Mouse (Mus musculus): ENCODE measurements around the gene Kcnj12.

The Kcnj12 gene

DNA sequence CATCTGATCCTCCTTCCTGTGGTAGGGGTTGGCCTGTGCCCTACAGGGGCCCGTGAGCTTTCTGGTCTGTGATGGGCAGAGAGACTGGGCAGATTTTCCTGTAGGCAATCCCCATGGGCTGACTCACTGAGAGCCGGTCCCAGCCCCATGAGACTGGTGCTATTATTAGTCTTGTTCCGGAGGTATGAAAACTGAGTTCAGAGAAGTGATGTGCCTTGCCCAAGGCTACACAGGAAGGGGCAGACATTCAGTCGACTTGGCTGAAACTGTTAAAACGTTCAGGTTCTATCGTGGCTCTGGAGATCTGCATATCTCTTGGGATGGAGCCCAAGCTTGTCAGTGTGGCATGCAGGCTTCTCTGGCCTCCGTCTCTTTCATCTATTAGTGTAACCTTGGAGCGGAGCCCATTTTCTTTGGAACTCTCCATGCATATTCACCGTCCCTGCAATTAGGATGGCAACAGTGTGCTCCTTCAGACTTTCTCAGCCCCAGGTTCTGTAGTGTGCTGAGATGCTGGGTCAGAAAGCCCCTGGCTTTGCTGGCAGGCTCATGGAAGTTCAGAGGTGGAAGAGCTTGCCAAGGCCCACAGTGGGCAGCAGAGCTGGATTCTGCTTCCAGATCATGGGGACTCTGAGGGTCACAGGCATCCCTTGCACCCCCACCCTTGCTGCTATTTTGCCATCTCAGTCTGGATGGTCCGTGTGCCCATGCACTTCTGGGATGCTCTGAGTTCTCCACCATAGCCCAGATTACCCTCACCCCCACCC is 37.5 kb downstream of the Kcnj12 start:
- DNase-seq (ENCODE audit: low spot score): peak; percentile 20

DNA sequence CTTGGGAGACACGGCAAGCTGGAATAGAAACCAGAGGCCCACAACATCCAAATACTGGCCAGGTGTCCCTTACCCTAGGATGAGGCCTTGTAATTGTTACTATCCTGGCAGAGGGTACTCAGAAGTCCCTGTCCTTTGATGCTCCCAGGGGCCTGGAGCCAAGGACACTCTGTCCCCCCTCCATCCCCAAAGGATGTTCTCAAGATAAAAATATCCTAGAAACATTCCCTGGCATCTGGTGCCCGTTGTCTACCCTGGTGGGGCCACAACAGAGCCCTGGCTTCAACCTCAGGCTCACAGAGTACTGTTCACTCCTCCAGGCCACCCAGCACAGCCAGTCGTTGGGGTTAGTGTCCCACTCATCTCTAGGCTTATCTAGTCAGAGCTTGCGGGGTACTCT is 38.3 kb downstream of the Kcnj12 start:
- no peak for DNase-seq (ENCODE audit: low spot score)

DNA sequence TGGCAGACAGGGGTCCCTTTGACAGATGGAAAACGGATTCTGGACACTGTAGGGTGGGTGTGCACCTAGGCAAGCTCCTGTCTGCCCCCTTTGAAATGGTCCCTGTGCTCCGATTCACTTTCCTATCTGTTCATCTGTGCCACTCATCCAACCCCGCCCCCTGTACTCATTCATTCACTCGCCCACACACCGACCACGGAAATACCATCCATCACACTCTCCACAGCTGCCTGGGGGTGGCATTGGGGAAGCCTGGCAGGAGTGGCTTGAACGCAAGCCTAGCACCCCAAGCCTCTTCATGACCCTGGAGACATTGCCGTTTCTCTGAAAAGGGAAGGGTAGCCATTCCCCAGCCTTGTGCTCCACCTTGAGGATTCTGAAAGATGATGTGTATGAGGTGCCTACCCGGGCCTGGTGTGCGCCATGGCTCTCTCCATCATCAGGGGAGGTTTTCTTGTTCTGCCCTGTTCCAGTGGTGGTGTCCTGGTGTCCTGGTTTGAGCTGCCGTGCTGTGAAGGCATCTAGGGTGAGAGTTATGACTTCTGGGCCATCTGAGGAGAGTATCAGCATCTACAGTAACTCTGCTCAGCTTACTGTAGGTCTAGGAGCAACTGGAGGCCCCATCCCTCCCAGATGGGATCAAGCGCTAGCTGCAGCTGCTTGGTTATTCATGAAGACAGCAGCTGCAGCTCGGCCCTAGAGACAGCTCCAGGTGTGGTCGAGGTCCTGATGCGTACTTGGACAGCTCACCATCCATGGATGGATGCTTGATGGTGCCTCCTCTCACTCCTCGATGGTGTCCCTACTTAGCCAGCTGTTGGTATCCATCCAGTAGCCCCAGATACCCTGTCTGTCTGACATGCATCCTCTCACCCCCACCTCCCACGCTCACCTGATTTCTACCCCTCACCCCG is 40.4 kb downstream of the Kcnj12 start:
- DNase-seq (ENCODE audit: low spot score): no peak

DNA sequence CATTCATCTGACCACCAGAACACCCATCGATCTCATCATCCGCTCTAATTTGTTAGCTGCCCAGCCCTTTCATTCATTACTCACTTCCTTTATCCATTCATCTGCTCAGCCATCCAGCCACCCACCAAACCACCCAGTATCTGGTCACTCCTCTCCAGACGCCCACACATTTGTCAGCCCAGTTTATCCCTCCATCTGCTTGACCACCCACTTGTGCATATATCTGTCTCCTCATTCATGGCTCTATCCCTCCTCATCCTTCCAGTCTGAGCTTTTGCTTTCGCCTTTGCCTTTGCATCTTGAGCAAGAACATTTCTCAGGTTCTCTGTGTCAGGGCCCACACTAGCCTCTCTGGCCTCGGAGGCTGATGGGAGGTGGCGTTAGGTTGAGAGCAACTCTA is 41.1 kb downstream of the Kcnj12 start:
- no peak for DNase-seq (ENCODE audit: low spot score)

DNA sequence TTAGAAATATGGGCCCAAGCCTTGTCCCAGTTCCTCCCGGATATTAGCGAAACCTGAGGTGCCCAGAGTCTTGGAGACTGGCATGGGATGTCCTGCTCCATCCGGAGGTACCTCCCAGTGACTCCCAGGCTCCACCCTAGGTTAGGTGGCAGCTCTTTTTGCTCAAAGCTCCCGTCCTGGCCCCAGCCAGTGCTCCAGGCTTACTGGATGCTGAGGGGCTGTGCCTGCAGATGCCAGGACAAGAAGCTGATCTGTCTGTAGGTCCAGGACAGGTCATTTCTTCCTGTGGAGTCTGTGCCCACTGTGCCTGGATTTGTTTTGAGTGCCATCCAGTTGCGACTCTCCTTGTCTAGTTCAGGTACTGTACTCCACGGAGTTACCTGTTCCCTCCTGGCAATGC is 43.3 kb downstream of the Kcnj12 start:
- no peak for DNase-seq (ENCODE audit: low spot score)

DNA sequence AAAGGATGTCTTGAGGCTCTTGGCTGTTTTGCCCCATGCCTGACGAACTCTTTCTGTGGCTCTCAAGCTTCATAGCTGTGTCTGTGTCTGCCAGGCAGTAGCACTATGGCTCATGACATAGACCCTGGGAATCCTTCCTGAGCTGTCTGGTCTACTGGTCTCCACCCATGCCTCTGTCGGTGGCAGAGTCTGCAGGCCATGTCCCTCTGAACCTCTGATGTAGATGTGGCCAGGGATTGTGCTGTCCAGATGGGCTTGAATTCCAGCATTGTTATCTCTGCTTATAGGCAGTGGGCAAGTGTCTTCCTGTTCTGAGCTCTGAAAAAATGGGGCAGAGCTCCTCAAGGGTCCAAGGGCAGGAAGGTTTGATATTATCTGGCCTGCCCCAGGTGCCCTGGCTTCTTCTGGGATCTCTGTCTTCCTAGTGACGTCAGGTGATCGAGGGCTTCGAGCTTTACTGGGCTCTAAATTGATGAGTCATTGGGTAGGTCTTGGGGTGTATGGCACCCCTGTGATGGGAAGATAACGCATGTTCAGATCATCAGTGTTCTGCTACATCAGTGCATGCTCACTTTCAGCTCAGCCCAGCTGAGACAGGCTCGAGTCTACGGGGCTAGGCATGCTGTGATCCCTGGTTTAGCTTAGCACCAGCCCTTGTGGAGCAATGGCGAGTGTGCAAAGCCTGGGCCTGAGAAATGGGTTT is 44.9 kb downstream of the Kcnj12 start:
- DNase-seq (ENCODE audit: low spot score): no peak

DNA sequence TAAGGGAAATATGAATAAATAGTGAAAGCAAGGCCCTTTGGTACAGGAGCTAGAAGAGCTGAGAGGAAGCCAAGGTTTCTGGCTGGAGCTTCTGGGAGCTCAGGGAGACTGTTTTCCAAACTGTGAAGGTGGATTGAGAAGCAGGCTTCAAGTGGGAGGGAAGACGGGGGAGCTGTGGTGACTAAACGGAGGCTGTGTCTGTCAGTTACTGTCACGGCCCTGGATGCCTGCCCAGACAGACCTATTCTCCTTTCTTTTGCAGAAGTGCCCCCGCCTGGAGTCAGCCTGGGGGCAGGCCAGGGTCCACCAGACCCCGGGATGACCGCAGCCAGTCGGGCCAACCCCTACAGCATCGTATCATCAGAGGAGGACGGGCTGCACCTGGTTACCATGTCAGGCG is 46.5 kb downstream of the Kcnj12 start:
- DNase-seq (ENCODE audit: low spot score): no peak

DNA sequence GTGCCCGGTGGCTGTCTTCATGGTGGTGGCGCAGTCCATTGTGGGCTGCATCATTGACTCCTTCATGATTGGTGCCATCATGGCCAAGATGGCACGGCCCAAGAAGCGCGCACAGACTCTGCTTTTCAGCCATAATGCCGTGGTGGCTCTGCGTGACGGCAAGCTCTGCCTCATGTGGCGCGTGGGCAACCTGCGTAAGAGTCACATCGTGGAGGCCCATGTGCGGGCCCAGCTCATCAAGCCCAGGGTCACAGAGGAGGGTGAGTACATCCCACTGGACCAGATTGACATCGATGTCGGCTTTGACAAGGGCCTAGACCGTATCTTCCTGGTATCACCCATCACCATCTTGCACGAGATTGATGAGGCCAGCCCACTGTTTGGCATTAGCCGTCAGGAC is 47.3 kb downstream of the Kcnj12 start:
- DNase-seq (ENCODE audit: low spot score): no peak

DNA sequence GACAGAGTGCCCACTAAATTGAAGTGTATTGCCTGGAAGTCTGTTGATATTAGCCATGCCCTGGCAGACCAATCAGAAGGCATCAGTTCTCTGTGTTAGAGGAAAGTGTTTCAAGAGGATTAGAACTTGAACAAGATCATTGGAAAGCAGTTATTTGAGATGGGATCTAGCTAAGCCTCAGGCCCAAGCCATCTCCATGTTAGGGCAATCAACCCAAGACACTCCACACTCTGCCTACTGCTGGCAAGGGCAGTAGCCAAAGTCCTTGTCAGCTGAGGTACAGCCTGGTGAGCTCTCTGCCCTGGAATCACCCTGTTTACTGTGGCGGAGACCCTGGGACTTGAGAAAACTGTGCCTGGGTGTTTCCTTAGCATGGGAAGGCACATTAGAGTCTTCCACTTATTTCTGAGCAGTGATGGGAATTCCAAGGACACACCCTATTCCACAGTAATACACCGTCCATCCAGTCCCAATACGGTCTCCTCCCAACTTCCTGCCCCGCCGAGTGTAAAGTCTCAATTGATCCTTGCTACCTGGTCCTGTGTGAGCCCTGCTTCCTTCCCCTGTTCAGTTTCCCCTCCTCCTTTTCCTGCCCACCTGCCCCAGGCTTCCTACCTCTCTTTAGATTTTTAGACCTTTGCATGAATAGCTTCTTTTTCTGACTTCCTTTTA is 52.4 kb downstream of the Kcnj12 start:
- no peak for DNase-seq (ENCODE audit: low spot score)

DNA sequence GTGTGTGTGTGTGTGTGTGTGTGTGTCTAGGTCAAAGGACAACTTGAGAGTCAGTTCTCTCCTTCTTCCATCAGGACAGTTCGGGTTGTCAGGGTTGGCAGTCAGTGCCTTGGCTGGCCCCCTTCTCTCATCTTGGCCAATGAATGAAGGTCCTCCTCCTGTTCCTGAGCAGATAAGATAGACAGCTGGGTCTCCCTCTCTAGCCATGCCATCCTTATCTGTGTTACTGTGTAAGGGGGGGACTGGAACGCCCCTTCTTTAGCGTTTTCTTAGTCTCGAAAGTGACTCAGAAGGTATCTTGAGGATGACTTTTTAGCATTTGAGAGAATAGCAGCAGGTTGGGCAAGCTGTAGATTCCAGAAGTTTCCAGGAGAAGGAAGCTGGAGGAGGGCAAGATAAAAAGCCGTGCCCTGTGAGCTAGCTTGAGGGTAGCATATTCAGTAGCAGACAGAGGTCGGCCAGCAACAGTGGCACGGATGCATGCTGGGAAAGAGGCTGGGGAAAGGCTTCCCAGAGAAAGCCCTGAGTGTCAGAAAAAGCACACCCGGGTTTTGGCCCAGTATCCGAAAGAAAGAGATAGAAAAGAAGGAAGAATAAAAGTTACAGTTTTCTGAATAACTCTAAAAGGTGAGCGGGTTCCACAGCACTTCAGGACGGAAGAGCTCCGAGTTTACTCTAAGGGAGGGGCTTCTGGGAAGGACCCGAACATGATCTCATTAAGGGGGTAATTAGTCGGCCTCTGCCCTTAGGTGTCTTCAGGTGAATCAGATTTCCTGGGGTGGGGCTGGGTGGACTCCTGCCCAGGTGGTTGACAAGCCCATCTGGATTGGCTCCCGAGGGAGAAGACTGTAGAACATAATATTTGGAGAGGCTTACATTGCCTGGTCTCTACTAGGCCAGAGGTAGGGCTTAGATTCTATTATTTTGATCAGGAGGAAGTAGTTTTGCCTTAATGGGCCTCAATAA is 53.3 kb downstream of the Kcnj12 start:
- no peak for DNase-seq (ENCODE audit: low spot score)

DNA sequence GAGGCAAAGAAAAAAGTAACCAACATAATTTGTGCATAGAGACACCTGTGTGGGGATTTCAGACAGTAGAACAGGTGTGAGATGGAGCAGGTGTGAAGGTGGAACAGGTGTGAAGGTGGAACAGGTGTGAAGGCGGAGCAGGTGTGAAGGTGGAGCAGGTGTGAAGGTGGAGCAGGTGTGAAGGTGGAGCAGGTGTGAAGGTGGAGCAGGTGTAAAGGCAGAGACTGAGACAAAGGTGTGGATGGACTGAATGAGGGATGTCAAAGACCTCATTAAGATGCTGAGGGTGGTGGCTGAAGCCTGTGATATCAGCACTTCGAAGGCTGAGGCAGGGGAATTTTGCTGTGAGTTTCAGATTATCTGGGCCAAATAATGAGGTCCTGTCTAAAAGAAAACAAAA is 59.3 kb downstream of the Kcnj12 start:
- DNase-seq (ENCODE audit: low spot score): no peak

DNA sequence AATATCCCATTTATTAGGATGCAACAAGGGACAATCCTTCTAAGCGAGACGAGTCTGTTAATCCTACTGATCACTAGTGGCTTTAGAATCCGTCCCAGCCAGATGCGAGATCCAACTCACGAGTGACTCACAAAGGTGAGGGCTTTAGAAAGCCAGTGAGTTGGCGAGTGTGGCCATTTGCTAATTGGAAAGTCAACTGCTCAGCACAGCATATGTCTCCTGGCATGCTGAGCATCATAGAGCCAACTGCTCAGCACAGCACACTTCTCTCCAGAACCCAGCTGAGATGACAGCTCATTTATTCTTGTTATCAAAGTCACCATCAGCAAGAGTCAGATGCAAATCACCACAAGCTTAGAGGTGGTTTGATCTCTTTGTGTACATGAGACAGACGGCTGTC is 67.8 kb downstream of the Kcnj12 start:
- no peak for DNase-seq (ENCODE audit: low spot score)

DNA sequence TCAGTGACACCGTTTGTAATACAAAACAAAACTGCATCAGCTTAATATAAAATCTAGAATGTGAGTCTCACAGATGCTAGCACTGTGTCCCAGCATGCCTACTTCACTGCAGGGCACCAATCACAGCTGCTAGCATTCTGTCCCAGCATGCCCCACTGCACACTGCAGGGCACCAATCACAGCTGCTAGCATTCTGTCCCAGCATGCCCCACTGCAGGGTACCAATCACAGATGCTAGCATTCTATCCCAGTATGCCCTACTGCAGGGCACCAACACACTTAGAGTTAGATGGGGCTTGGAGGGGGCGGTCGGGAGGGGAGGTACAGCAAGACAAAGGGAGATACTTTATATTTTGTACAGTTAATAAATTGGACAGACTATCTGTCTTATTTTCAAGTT is 68.8 kb downstream of the Kcnj12 start:
- DNase-seq (ENCODE audit: low spot score): no peak

DNA sequence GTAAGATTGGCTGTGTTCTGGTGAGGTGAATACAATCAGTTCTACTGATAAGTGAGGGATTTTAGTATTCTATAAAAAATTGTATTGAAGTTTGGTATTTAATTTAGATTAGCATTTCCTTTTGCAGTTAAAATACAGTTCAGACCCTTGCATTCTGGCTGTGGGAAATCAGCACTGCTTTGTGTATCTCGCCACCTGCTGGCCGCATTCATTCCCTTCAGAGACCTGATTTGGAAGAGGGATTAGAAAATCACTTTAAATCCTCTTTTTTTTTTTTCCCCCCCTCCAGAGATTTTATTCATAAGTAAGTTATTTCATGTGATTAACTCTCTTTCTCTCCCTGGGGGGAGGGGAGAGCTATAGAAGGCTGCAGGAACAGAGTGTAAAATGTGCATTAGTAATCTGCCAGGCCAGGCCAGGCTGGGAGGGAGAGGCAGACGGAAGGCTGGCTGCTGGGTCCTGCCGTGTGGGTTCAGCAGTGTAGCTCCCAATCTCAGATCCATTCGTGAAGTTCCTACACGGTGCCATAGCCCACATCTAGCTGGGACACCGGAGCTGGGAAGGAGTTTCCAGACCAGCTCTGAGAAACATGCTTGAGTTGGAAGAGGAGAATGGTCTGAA is 69.4 kb downstream of the Kcnj12 start:
- peak; percentile 77 for DNase-seq (ENCODE audit: low spot score)

DNA sequence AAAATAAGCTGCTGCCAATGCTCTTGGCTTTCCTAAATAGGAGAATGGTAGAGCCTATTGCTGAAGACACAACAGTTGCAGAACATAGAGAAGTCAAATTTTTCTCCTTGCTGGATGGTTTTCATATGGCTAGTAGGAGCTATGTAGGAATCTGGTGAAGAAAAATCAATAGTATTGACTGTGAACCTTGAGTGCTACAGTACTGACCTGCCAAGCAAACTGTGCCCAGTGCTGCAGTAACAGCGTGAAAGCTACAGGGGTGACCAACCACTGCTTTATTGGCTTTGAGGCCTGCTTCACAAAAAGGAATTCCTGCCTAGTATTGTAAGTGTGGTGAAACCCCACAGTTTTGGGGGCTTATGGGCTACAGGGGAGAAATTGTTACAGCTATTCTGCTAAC is 75.7 kb downstream of the Kcnj12 start:
- no peak for DNase-seq (ENCODE audit: low spot score)

DNA sequence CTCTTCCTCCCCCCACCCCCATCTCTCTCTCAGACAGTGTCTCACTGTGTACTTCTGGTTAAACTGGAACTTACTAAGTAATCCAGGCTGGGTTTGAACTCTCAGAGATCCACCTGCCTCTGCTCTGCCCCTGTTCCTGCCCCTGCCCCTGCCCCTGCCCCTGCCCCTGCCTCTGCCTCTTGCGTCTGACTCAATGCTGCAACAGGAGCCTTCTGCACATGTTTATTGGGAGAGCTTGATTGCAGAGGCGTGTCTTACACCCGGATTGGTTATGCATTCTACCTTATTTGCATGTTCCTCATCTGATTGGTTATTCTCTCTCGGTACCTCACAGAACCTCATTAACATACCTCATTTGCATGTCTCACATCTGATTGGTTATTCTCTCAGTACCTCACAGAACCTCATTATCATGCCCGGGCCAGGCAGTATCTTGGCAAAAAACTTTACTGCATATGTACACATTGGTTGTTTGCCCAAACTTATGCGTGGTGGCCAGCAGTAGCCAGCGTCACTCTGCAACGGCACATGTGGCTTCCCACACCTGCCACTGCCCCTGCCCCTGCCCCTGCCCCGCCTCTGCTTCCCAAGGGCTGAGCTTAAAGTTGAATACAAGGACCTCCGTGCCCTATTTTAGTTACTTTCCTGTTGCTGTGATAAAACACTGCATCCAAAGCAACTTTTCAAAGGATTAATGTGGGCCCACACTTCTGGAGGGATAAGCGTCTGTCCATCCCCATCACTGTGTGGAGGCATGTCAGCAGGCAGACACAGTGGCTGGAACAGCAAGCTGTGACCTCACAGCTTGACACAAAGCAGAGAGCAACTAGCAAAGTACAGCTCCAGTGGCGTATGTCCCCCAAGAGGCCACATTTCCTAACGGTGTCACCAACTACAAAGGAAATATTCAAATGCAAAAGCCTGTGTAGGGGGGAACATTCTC is 80.3 kb downstream of the Kcnj12 start:
- no peak for DNase-seq (ENCODE audit: low spot score)

DNA sequence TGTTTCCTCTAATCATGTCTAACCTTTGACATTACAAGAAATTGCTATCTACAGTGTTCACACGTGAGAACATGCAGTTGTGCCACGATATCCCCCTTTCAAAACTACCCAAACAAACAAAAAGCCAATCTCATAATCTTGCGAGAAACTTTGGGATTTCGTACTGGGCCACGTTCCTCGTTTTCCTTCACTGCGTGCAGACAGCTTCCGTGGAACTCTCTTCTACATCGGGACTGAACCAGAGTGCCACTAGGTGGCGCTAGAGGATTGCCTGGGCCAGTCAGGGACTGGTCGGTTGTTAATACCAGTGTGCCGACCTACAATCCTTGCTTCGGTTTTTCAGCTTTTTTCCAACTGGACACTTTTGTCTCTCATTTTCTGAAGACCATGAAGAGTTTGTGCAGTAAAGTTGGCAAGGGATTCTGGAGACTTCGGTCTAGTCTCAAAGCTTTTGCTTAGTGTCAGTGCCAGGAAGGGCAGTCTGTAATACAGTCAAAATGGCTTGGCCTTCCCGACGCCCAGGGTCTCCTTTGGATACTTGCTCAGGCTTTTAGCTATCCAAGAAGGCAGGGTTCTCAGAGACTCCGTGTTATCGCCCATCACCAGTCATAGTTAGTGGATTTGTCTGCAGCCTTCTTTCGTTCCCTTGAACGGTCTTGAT is 82.0 kb downstream of the Kcnj12 start:
- DNase-seq (ENCODE audit: low spot score): peak; percentile 92

DNA sequence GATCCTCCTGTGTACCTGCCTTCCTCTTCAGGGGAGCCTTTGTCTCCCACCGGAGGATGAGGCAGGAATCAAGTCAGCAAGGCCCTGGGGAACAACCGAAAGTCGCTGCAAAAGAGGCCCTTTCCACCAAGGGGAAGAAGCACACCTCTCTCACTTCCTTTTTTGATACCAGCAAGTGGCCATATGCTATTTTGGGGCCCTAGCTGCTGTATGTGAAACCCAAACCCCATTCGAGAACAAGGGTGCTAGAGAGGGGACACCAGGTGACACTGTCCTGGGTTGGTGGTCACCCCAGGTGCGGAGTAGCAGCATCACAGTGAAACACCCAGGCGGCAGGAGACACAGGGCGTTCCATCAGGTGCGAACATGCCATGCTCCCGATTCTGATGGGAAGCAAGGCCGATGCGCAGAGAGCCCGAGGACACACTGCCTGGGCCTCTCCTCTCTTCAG is 86.6 kb downstream of the Kcnj12 start:
- no peak for DNase-seq (ENCODE audit: low spot score)

DNA sequence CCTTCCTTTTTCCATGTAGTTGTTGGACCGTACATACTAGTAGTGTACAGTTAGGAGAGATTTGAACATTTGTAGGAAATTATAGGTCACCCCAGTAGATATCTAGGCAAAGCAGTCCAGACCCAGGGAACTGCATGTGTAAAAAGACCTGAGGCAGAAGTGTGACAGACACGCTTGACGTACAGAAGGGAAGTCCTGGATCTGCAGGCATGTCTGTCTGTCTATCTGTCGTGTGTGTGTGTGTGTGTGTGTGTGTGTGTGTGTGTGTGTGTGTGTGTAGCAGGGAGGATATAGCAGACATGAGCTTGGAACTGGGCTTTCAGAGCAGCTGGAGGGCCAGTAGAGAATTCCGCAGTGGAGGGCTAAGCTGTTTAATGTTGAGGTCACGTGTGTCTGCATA is 87.3 kb downstream of the Kcnj12 start:
- no peak for DNase-seq (ENCODE audit: low spot score)
